Mouse (Mus musculus) myocyte (in vitro differentiated cells): ENCODE results near the gene Cdv3.

Experiments
- CEBPB ChIP-seq: IDR thresholded peaks from 2 replicates; pipeline ENCODE4 v1.6.1; 2011; ENCODE audit warnings: mild to moderate bottlenecking, moderate library complexity; ENCODE audit not compliant: poor library complexity, insufficient read depth, severe bottlenecking
- E2F4 ChIP-seq: IDR thresholded peaks from one replicate; pipeline ENCODE4 v1.6.1; 2011; ENCODE audit warnings: mild to moderate bottlenecking, control low read depth, moderate library complexity; ENCODE audit not compliant: insufficient read depth
- MAX ChIP-seq: IDR thresholded peaks from one replicate; pipeline ENCODE4 v1.6.1; 2011; ENCODE audit warnings: low read depth, mild to moderate bottlenecking, control low read depth
- POLR2A ChIP-seq: IDR thresholded peaks from one replicate; pipeline ENCODE4 v1.6.1; 2011; ENCODE audit warnings: low read depth, mild to moderate bottlenecking, control low read depth, moderate library complexity; ENCODE audit not compliant: insufficient read length
- POLR2AphosphoS2 ChIP-seq: IDR thresholded peaks from one replicate; pipeline ENCODE4 v1.6.1; 2011; ENCODE audit warnings: low read depth, control low read depth; ENCODE audit not compliant: insufficient read length
- REST ChIP-seq: IDR thresholded peaks from one replicate; pipeline ENCODE4 v1.6.1; 2011; ENCODE audit warnings: mild to moderate bottlenecking, control low read depth, moderate library complexity; ENCODE audit not compliant: insufficient read depth, insufficient read length
- TCF12 ChIP-seq: IDR thresholded peaks from one replicate; pipeline ENCODE4 v1.6.1; 2011; ENCODE audit warnings: mild to moderate bottlenecking, control low read depth; ENCODE audit not compliant: poor library complexity, insufficient read depth, severe bottlenecking
- TCF3 ChIP-seq: IDR thresholded peaks from one replicate; pipeline ENCODE4 v1.6.1; 2011; ENCODE audit warnings: low read depth, control low read depth; ENCODE audit not compliant: insufficient read length
- USF1 ChIP-seq: IDR thresholded peaks from one replicate; pipeline ENCODE4 v1.6.1; 2011; ENCODE audit warnings: low read depth, mild to moderate bottlenecking, control low read depth, moderate library complexity

DNA sequence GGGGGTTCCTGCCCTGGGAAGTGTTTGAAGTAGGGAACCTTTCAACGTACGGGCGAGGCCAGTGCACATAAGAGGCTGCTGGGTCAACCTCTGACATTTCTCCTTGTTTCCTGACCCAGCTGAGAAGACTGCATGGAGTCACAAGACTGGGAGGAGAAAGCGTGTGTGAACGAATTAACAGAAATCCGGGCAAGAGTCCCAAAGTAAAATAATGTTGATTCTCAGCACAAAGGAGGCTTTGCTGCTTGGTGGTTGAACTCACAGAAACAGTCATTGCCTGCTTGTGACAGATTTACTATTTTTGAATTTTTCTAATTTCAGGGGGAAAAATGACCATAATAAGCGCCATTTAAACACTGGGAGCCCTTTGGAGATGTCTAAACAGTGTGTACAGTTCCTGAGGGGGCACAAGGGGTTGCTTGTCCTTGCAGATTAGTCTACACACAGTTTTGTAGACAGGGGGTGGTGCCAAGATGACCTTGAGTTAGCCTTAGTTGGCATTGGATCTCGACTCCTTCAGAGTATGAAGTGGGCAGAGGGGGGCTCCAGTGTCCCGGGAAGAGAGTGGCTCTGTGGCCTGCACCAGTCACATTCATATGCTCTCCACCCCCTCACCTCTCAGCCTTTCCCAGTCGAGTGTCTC, 21.5 kb upstream of the Cdv3 start:
- no peak for TF ChIP-seq POLR2A
- no peak for TF ChIP-seq USF1
- no peak for TF ChIP-seq TCF3
- no peak for TF ChIP-seq REST
- TF ChIP-seq MAX: no peak
- TF ChIP-seq POLR2AphosphoS2: no peak
- TF ChIP-seq CEBPB: no peak
- TF ChIP-seq E2F4: no peak
- no peak for TF ChIP-seq TCF12
